Mouse (Mus musculus): ENCODE results near the gene Gas7. TPM values are rescaled to one million over a fixed set of nuclear protein-coding genes. Genes with fewer than 3 reads are reported as not detected.

Gene Gas7
- polyA plus RNA-seq, 1 experiment from 2014 or later: 39.5 TPM

DNA sequence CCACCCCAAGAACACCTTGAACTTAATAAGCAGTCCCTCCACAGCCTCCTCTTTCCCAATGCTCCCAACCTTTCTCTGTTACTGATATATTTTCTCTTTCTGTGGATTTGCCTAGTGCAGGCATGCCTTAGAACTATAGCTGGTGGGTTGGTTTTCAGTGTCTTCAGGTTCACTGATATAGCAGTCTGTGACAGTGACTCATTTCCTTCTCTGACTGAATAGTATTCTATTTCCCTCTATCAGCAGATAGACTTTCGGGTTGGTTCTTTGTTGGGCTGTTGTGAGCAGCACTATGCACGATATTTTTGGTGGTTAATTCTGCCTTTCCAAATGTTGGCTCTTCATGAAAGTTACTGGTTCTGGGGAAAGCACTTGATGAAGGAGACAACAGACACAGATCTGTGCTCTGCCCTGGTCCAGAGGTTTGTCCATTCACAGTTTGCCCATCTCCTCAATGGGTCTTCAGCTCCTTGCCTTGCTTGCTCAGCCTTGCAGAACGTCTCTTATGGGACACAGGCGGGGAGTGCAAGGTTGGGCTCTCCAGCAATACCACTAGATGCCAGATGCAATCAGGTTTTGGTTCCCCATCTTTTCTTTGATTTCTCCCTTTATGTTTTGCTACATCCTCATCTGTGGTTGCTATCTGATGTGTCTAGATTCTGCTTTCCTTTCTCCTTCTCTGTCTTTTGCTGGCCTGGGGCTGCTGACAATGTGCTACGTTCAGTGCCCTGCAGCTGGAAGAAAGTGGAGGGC, 25.1 kb downstream of the Gas7 start:
- H3K9me3 ChIP-seq (replicated peaks; ENCODE audit: control insufficient read depth, low read length): no peaks in the 10 kb centered on the region
- no peak for ATAC-seq
- H3K27me3 ChIP-seq (replicated peaks; ENCODE audit: control insufficient read depth, insufficient read depth, low read length): no peaks in the 10 kb centered on the region
- H3K27ac ChIP-seq (ENCODE audit: low read depth, low read length): no peak overlapping the region
- H3K4me3 ChIP-seq (ENCODE audit: low read depth, low read length): no peak overlapping the region
- no peak overlapping the region for H3K9ac ChIP-seq (ENCODE audit: low read length)
- DNase-seq (ENCODE audit: low spot score): no peak
- H3K4me1 ChIP-seq (ENCODE audit: control insufficient read depth, insufficient read depth, low read length): no peaks in the 10 kb centered on the region
- no peaks in the 10 kb centered on the region for H3K36me3 ChIP-seq (ENCODE audit: control insufficient read depth, insufficient read depth, low read length)
- H3K4me2 ChIP-seq (ENCODE audit: low read length): no peak overlapping the region
- 88% methylated on average over 5 of the region's 5 CpGs for WGBS

DNA sequence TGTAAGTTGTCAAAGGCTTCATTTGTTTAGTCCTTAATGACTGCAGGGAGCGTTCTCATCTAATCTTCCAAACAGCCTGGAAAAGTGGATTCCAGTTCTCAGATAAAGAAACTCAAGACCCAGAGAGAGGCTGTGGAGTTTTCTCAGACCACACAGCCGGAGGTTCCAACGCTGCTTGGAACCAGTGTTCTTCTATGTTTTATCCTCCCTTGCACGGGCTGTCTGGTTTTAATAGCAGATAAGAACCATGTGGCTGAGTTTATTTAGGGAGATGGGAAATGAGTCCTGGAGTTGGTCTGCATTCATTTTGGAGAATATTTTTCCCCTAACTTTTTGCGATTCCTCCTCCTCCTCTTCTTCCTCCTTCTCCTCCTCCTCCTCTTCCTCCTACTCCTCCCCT, 26.5 kb downstream of the Gas7 start:
- H3K27me3 ChIP-seq (replicated peaks; ENCODE audit: control insufficient read depth, insufficient read depth, low read length): no peaks in the 10 kb centered on the region
- H3K4me2 ChIP-seq (ENCODE audit: low read length): no peak overlapping the region
- DNase-seq (ENCODE audit: low spot score): no peak
- ATAC-seq: no peak
- no peak overlapping the region for H3K9ac ChIP-seq (ENCODE audit: low read length)
- no peaks in the 10 kb centered on the region for H3K9me3 ChIP-seq (replicated peaks; ENCODE audit: control insufficient read depth, low read length)
- H3K27ac ChIP-seq (ENCODE audit: low read depth, low read length): no peak overlapping the region
- no peak overlapping the region for H3K4me3 ChIP-seq (ENCODE audit: low read depth, low read length)
- WGBS: 83% methylated on average over 5 of the region's 5 CpGs
- H3K4me1 ChIP-seq (ENCODE audit: control insufficient read depth, insufficient read depth, low read length): no peaks in the 10 kb centered on the region
- H3K36me3 ChIP-seq (ENCODE audit: control insufficient read depth, insufficient read depth, low read length): no peaks in the 10 kb centered on the region

DNA sequence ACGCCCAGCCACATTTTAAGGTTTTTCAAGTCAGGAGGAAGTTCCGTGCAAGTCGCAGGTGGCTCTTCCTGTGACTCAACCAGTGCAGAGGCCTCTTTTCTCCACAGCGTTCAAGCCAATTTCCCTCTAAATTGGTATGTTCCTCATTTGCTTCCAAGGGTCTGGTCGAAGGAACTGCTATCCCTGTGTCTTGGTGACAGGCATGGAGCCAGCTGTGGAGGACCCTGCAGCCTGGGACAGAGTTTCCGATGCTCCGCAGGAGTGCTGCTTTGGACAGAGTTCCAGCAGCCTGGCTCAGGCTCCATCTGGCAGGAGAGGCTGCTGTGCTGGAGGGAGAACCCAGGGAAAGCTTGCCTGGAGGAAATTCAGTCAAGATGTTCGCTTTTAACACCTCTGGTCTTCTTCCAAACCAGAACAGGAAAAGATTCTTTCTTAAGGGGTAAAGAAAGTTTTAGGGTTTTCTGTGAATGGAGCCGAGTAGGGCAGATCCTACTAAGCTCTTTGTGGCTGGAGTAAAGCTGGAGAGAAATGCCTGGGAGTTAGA, 27.1 kb downstream of the Gas7 start:
- Histone ChIP-seq H3K9ac (ENCODE audit: low read length) (no peak overlapping the region), H3K4me1 (ENCODE audit: control insufficient read depth, insufficient read depth, low read length) (no peaks in the 10 kb centered on the region), H3K9me3 (replicated peaks; ENCODE audit: control insufficient read depth, low read length) (no peaks in the 10 kb centered on the region), H3K27me3 (replicated peaks; ENCODE audit: control insufficient read depth, insufficient read depth, low read length) (no peaks in the 10 kb centered on the region), H3K27ac (ENCODE audit: low read depth, low read length) (no peak overlapping the region), H3K36me3 (ENCODE audit: control insufficient read depth, insufficient read depth, low read length) (no peaks in the 10 kb centered on the region), H3K4me2 (ENCODE audit: low read length) (no peak overlapping the region), H3K4me3 (ENCODE audit: low read depth, low read length) (no peak overlapping the region)
- ATAC-seq (no peak), DNase-seq (ENCODE audit: low spot score) (peak; percentile 14)
- WGBS: 76% methylated on average over 9 of the region's 9 CpGs

DNA sequence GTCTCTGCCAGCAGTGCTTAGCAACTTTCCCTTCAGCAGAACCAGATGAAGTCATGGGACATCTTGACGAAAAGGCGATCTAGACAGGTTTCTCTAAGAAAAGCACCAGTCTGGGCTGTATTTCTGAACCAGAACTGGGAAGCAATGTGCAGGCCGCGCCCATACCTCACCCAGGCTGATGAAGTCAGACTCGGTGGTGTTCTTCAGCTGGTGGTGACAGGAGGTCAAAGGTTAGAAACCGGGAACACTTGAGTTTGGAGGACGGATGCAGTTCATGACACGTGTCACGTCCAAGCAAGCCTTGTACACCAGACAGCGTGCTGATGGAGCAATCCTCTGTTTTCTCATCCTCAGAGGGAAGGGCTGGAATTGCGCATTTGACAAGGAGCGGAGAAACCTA, 32.9 kb downstream of the Gas7 start:
- H3K4me2 ChIP-seq (ENCODE audit: low read length): no peak overlapping the region
- no peaks in the 10 kb centered on the region for H3K9me3 ChIP-seq (replicated peaks; ENCODE audit: control insufficient read depth, low read length)
- H3K27ac ChIP-seq (ENCODE audit: low read depth, low read length): no peak overlapping the region
- WGBS: 93% methylated on average over 12 of the region's 12 CpGs
- H3K4me3 ChIP-seq (ENCODE audit: low read depth, low read length): no peak overlapping the region
- H3K36me3 ChIP-seq (ENCODE audit: control insufficient read depth, insufficient read depth, low read length): no peaks in the 10 kb centered on the region
- DNase-seq (ENCODE audit: low spot score): no peak
- no peak for ATAC-seq
- H3K4me1 ChIP-seq (ENCODE audit: control insufficient read depth, insufficient read depth, low read length): no peaks in the 10 kb centered on the region
- no peak overlapping the region for H3K9ac ChIP-seq (ENCODE audit: low read length)
- no peaks in the 10 kb centered on the region for H3K27me3 ChIP-seq (replicated peaks; ENCODE audit: control insufficient read depth, insufficient read depth, low read length)

DNA sequence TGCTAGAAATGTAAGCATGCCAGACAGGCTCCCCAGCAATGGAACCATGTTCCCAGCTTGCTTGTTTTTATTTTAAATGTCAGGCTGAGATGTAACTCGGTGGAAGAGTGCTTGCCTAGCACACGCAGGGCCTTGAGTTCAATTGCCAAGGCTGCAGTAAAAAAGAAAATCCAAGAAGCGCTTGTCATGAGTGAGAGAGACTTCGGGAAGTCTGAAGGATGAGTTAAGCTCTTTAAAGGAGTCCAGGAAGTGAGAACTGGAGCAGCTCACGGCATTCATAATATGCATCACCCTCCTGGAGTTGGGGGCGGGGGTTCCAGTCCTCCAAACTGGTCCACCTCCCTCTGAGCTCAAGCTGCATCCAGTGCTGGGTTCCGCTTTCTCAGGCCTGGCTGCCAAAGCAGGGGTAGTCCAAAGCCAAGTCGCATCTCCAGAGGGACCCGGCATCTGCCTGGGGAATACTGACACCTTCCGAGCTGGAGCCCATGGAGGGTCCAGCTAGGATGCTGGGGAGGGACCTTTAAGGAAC, 34.5 kb downstream of the Gas7 start:
- Histone ChIP-seq H3K27me3 (replicated peaks; ENCODE audit: control insufficient read depth, insufficient read depth, low read length) (no peaks in the 10 kb centered on the region), H3K4me3 (ENCODE audit: low read depth, low read length) (no peak overlapping the region), H3K27ac (ENCODE audit: low read depth, low read length) (no peak overlapping the region), H3K36me3 (ENCODE audit: control insufficient read depth, insufficient read depth, low read length) (no peaks in the 10 kb centered on the region), H3K9ac (ENCODE audit: low read length) (no peak overlapping the region), H3K9me3 (replicated peaks; ENCODE audit: control insufficient read depth, low read length) (no peaks in the 10 kb centered on the region), H3K4me1 (ENCODE audit: control insufficient read depth, insufficient read depth, low read length) (no peaks in the 10 kb centered on the region), H3K4me2 (ENCODE audit: low read length) (no peak overlapping the region)
- WGBS: 79% methylated on average over 10 of the region's 10 CpGs
- ATAC-seq (no peak), DNase-seq (ENCODE audit: low spot score) (no peak)

DNA sequence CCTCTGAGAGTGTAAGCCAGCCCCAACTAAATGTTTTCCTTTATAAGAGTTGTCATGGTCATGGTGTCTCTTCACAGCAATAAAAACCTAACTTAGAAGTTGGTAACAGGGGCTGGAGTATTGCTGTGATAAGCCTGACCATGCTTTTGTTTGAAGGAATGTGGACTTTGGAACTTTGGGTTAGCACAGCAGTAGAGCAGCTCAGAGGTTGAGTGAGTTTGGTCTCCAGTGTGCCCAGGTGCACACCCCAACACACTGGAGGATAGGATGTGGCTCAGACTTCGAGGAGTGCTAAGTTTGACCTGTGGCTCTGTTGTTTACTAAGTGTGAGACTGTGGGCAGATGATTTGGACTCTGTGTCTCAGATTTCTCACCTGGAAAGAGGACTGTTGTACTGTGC, 41.6 kb downstream of the Gas7 start:
- no peak overlapping the region for H3K4me3 ChIP-seq (ENCODE audit: low read depth, low read length)
- no peaks in the 10 kb centered on the region for H3K9me3 ChIP-seq (replicated peaks; ENCODE audit: control insufficient read depth, low read length)
- ATAC-seq (no peak), DNase-seq (ENCODE audit: low spot score) (no peak)
- no peak overlapping the region for H3K9ac ChIP-seq (ENCODE audit: low read length)
- no peaks in the 10 kb centered on the region for H3K4me1 ChIP-seq (ENCODE audit: control insufficient read depth, insufficient read depth, low read length)
- no peaks in the 10 kb centered on the region for H3K36me3 ChIP-seq (ENCODE audit: control insufficient read depth, insufficient read depth, low read length)
- H3K4me2 ChIP-seq (ENCODE audit: low read length): no peak overlapping the region
- no peak overlapping the region for H3K27ac ChIP-seq (ENCODE audit: low read depth, low read length)
- no peaks in the 10 kb centered on the region for H3K27me3 ChIP-seq (replicated peaks; ENCODE audit: control insufficient read depth, insufficient read depth, low read length)
- WGBS: 60% methylated on average over 1 of the region's 1 CpGs

DNA sequence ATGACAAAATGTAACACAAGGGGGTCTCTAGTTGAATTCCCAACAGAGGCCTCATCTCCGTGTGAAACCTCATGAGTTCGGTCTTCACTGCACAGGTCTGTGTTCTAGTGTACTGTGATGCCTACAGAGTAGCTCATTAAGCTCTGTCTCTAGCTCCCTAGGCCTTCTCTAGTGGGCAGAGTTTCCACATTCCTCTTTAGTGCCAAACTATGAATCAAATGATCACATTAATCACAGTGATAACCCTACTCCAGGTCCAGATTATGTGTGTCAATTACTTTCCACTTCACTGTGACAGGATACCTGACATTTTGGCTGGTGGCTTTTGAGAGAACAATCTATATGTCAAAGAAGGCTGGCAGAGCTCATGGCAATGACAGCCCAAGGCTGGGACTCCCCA, 44.9 kb downstream of the Gas7 start:
- Histone ChIP-seq H3K27ac (ENCODE audit: low read depth, low read length) (no peak overlapping the region), H3K4me2 (ENCODE audit: low read length) (no peak overlapping the region), H3K9ac (ENCODE audit: low read length) (no peak overlapping the region), H3K4me3 (ENCODE audit: low read depth, low read length) (no peak overlapping the region), H3K27me3 (replicated peaks; ENCODE audit: control insufficient read depth, insufficient read depth, low read length) (no peaks in the 10 kb centered on the region), H3K9me3 (replicated peaks; ENCODE audit: control insufficient read depth, low read length) (no peaks in the 10 kb centered on the region), H3K4me1 (ENCODE audit: control insufficient read depth, insufficient read depth, low read length) (no peaks in the 10 kb centered on the region), H3K36me3 (ENCODE audit: control insufficient read depth, insufficient read depth, low read length) (no peaks in the 10 kb centered on the region)
- 92% methylated on average over 2 of the region's 2 CpGs for WGBS
- DNase-seq (ENCODE audit: low spot score) (no peak), ATAC-seq (no peak)

DNA sequence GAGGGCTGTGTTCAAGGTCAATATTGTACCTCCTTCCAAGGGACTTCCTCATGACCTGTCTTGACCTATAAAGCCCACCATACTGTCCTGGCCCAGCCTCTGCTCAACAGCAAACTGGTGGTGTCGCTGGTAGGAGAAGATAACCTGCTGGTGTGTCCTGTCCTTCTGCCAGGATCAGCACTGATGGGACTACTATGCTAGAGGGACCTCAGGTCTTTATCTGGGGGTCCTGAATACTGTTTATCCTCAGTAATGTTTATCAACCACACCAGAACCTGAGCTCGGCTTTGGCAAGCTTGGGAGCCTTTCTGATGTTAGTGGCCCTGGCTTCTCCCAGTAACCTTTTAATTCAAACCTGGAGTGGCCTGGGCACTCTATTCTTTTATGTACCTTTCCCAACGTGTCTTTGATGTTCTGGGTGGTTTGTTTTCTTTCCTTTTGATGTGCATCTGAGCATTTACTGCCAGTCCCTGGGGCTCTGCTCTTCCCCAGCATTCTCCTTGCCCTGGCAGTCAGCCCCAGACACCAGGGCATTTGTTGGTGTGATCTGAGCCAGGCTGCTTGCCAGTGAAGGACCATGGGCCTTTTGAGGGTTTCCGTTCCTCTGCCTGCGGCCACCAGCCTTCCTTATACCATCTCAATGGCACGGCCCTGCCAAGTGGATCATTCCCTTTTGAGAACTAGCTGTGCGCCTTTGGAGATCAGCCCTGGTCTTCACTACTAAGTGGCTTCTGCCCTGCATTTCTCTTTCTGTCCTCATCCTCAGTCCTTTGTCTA, 46.4 kb downstream of the Gas7 start:
- DNase-seq (ENCODE audit: low spot score) (no peak), ATAC-seq (no peak)
- no peaks in the 10 kb centered on the region for H3K9me3 ChIP-seq (replicated peaks; ENCODE audit: control insufficient read depth, low read length)
- 79% methylated on average over 7 of the region's 7 CpGs for WGBS
- no peak overlapping the region for H3K27ac ChIP-seq (ENCODE audit: low read depth, low read length)
- H3K4me3 ChIP-seq (ENCODE audit: low read depth, low read length): no peak overlapping the region
- no peak overlapping the region for H3K4me2 ChIP-seq (ENCODE audit: low read length)
- no peaks in the 10 kb centered on the region for H3K36me3 ChIP-seq (ENCODE audit: control insufficient read depth, insufficient read depth, low read length)
- H3K27me3 ChIP-seq (replicated peaks; ENCODE audit: control insufficient read depth, insufficient read depth, low read length): no peaks in the 10 kb centered on the region
- no peak overlapping the region for H3K9ac ChIP-seq (ENCODE audit: low read length)
- H3K4me1 ChIP-seq (ENCODE audit: control insufficient read depth, insufficient read depth, low read length): no peaks in the 10 kb centered on the region

Data from forebrain, embryonic 14.5 days (tissue).